In the genomic region with DNA sequence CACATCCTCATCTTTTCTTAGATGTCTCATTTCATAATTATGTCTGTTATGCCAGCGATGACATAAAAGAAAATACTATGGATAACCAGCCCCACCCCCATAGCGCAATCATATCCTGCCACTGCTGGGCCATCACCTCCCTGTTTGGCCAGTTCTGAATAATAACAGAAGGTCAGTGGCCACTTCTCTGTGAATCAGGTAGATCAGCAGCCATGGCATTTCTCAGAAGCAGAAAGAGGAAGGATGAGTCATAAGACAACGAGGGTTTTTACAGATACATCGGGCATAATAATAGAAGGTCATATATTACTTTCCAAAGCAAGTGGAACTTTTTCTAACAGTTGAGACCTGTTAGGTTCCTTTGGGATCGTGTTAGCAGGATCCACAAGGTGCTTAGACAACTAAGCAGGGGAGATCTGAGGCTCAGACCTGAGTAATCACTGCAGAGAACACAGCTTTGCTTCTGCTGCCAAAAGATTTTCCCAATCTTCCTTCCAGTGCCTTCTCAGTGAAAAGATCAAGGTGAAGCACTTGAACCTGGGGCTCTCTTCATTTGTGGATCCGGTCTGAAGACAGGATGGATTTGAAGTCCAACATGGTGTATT, we compare ENCODE assay signal across 24 mouse cellular contexts. TPM values are rescaled to one million over a fixed set of nuclear protein-coding genes. Genes with fewer than 3 reads are reported as not detected.
DNase-seq lines count a peak whose midpoint lies in the region; ATAC-seq and TF ChIP-seq lines count a peak whose summit lies in the region.
"Had no signal": no experiment of that assay in that cellular context is flagged by ENCODE, and none has a peak within 500 bp of the region (broad histone marks: within the 10 kb centered on the region; RNA-seq: fewer than 3 reads in every experiment).

No protein-coding gene starts in this region.

- H3K79me2 ChIP-seq in MEL (ENCODE audit: control insufficient read depth, insufficient read depth, low read length, poor library complexity), result no peaks in the 10 kb centered on the region

- peak; percentile 71 for ATAC-seq in granulocyte monocyte progenitor cell, adult 5-6 weeks (replicated peaks; ENCODE audit: poor library complexity, severe bottlenecking)
- ATAC-seq: intestine, embryonic 16.5 days had no signal

- DNase-seq in adrenal gland, adult 2 months, result peak; percentile 43
- DNase-seq in adrenal gland, postnatal 14 days, result no peak
- DNase-seq in MEL (ENCODE audit: low read depth, low spot score), result peak; percentile 65
- peak; percentile 61 for DNase-seq in splenic B cell, adult 2 months (ENCODE audit: low read depth, low spot score)
- no peak for DNase-seq in lung, adult 2 months
- no peak for DNase-seq in thymus, postnatal 4 days
- DNase-seq in thymus, adult 2 months, result no peak
- DNase-seq: cerebellum, adult 11 months; cerebellum, postnatal 14 days; gastrocnemius, postnatal 10 days; lung, postnatal 14 days; retina, postnatal 1 day had no signal

- TF ChIP-seq CTCF in MEL (IDR thresholded peaks at IDR 0.05 in 2 of 3, conservative IDR thresholded peaks at IDR 0.05 in 1 of 3; ENCODE audit: control insufficient read depth in 1 of 3, insufficient read depth in 1 of 3, low read depth in 2 of 3, low read length in 3 of 3, poor library complexity in 1 of 3, severe bottlenecking in 1 of 3), result no peak
- TF ChIP-seq CTCF in lung, adult 2 months (IDR thresholded peaks at IDR 0.05; ENCODE audit: insufficient read depth, low read length), result no peak
- no peak for TF ChIP-seq CTCF in thymus, adult 2 months (IDR thresholded peaks at IDR 0.05; ENCODE audit: borderline replicate concordance, control insufficient read depth, extremely low read depth, insufficient read depth, low read length, poor library complexity)

- H3K9ac ChIP-seq in MEL (ENCODE audit: control insufficient read depth, low read depth, low read length, poor library complexity, severe bottlenecking), result no peak overlapping the region
- H3K9ac ChIP-seq: forebrain, embryonic 12.5 days; hindbrain, embryonic 12.5 days; kidney, embryonic 15.5 days; limb, embryonic 12.5 days; liver, embryonic 14.5 days had no signal

- H3K27ac ChIP-seq in MEL (ENCODE audit: control insufficient read depth, low read depth, low read length), result 0 out of 2 replicates have a peak overlapping the region, but pooled peaks have one; percentile 10
- H3K27ac ChIP-seq in thymus, adult 2 months (ENCODE audit: control insufficient read depth, insufficient read depth, low read length), result no peak overlapping the region
- H3K27ac ChIP-seq: forebrain, embryonic 12.5 days; hindbrain, embryonic 12.5 days; kidney, embryonic 15.5 days; left cerebral cortex, adult 2 months; limb, embryonic 12.5 days; liver, embryonic 14.5 days; midbrain, embryonic 10.5 days had no signal

- 68% methylated on average over 6 of the region's 6 CpGs for WGBS in lung, adult 2 months
- 47% methylated on average over 6 of the region's 6 CpGs for WGBS in thymus, adult 2 months

- no peak for TF ChIP-seq POLR2A in MEL (IDR thresholded peaks at IDR 0.05; ENCODE audit: control insufficient read depth in 1 of 2, insufficient read depth in 1 of 2, low read depth in 1 of 2, low read length in 2 of 2, poor library complexity in 1 of 2)
- no peak for TF ChIP-seq POLR2A in lung, adult 2 months (IDR thresholded peaks at IDR 0.05; ENCODE audit: borderline replicate concordance, extremely low read depth, low read depth, low read length)
- TF ChIP-seq POLR2A in thymus, adult 2 months (IDR thresholded peaks at IDR 0.05; ENCODE audit: control insufficient read depth, extremely low read depth, insufficient read depth, low read length, poor library complexity), result no peak

- peak; percentile 39 to 70 for TF ChIP-seq EP300 in MEL (IDR thresholded peaks at IDR 0.05; ENCODE audit: low read depth in 1 of 2, low read length in 2 of 2)

- H3K4me3 ChIP-seq in MEL (ENCODE audit: control insufficient read depth in 1 of 2, insufficient read depth in 1 of 2, low read depth in 2 of 2, low read length in 2 of 2), result no peak overlapping the region
- no peak overlapping the region for H3K4me3 ChIP-seq in lung, adult 2 months (replicated peaks; ENCODE audit: extremely low read depth, low read depth, low read length)
- H3K4me3 ChIP-seq in thymus, adult 2 months (ENCODE audit: control insufficient read depth, insufficient read depth, low read length), result no peak overlapping the region
- H3K4me3 ChIP-seq: forebrain, embryonic 12.5 days; hindbrain, embryonic 12.5 days; kidney, embryonic 15.5 days; left cerebral cortex, adult 2 months; limb, embryonic 12.5 days; midbrain, embryonic 10.5 days had no signal

- no peak for TF ChIP-seq RAD21 in MEL (IDR thresholded peaks at IDR 0.05; ENCODE audit: low read depth, low read length)

- no peaks in the 10 kb centered on the region for H3K27me3 ChIP-seq in MEL (ENCODE audit: control insufficient read depth in 1 of 2, insufficient read depth in 2 of 2, low read length in 2 of 2)
- no peaks in the 10 kb centered on the region for H3K27me3 ChIP-seq in splenic B cell, adult 2 months (ENCODE audit: control insufficient read depth, insufficient read depth, low read length, poor library complexity, severe bottlenecking)
- no peaks in the 10 kb centered on the region for H3K27me3 ChIP-seq in thymus, adult 2 months (ENCODE audit: control insufficient read depth, insufficient read depth, low read length)
- H3K27me3 ChIP-seq: forebrain, embryonic 12.5 days; hindbrain, embryonic 12.5 days; kidney, embryonic 15.5 days had no signal

- H3K9me3 ChIP-seq in MEL (replicated peaks; ENCODE audit: insufficient read depth, low read length), result no peaks in the 10 kb centered on the region
- H3K9me3 ChIP-seq: forebrain, embryonic 12.5 days; hindbrain, embryonic 12.5 days; kidney, embryonic 15.5 days; limb, embryonic 12.5 days; midbrain, embryonic 10.5 days had no signal

- peaks cover 0 to 22% of the 10 kb centered on the region in 2 experiments; a peak in 3 of 4 replicates for H3K4me1 ChIP-seq in MEL (ENCODE audit: control insufficient read depth in 1 of 2, insufficient read depth in 2 of 2, low read length in 2 of 2)
- no peaks in the 10 kb centered on the region for H3K4me1 ChIP-seq in lung, adult 2 months (ENCODE audit: control insufficient read depth, insufficient read depth, low read length)
- peaks cover 4% of the 10 kb centered on the region for H3K4me1 ChIP-seq in thymus, adult 2 months (replicated peaks; ENCODE audit: control insufficient read depth, insufficient read depth, low read length)
- H3K4me1 ChIP-seq: forebrain, embryonic 12.5 days; hindbrain, embryonic 12.5 days; kidney, embryonic 15.5 days; limb, embryonic 12.5 days; midbrain, embryonic 10.5 days had no signal

- H3K36me3 ChIP-seq in MEL (ENCODE audit: control insufficient read depth in 1 of 2, insufficient read depth in 2 of 2, low read length in 2 of 2), result peaks cover 0 to 16% of the 10 kb centered on the region in 2 experiments; a peak in 2 of 4 replicates
- no peaks in the 10 kb centered on the region for H3K36me3 ChIP-seq in splenic B cell, adult 2 months (ENCODE audit: control insufficient read depth, insufficient read depth, low read length, poor library complexity, severe bottlenecking)
- no peaks in the 10 kb centered on the region for H3K36me3 ChIP-seq in thymus, adult 2 months (ENCODE audit: control insufficient read depth, insufficient read depth, low read length)
- H3K36me3 ChIP-seq: forebrain, embryonic 12.5 days; hindbrain, embryonic 12.5 days; kidney, embryonic 15.5 days; limb, embryonic 12.5 days; midbrain, embryonic 10.5 days had no signal

TF ChIP-seq in MEL, 35 proteins besides CTCF, POLR2A, EP300 and RAD21:
- peak; percentile 22; the same call in 1 of the 2 replicates for TF ChIP-seq TAL1 (IDR thresholded peaks at IDR 0.05; ENCODE audit: low read length)
- TF ChIP-seq ZMIZ1 (IDR thresholded peaks at IDR 0.05; ENCODE audit: low read depth, low read length), result no peak
- TF ChIP-seq ETS1 (IDR thresholded peaks at IDR 0.05; ENCODE audit: low read depth, low read length), result peak; percentile 21; the same call in 1 of the 2 replicates
- TF ChIP-seq JUND (IDR thresholded peaks at IDR 0.05; ENCODE audit: low read depth, low read length), result peak; percentile 81; the same call in 1 of the 2 replicates
- TF ChIP-seq USF2 (IDR thresholded peaks at IDR 0.05; ENCODE audit: borderline replicate concordance in 1 of 2, insufficient read depth in 1 of 2, low read depth in 1 of 2, low read length in 2 of 2), result no peak
- TF ChIP-seq GATA1 (IDR thresholded peaks at IDR 0.05; ENCODE audit: low read depth, low read length), result peak; percentile 7; the same call in 1 of the 2 replicates

RNA-seq across cellular contexts. Expression of a gene that starts 8.7 kb away (rescaled TPM):
- under 1 TPM in 1 of 2 experiments, not detected in 1; 0.32 TPM for total RNA-seq in adrenal gland, adult 2 months (2021)
- 0.18 and 0.20 TPM in 2 replicates for polyA plus RNA-seq in adrenal gland, adult 2 months (2012; rRNA removed)
- 0.41 TPM in 1 of 2 replicates, not detected in the other for total RNA-seq in adrenal gland, postnatal 14 days (2021)
- 0.39 and 0.85 TPM in 2 replicates for total RNA-seq in MEL (2012; rRNA removed)
- polyA plus RNA-seq in MEL (2012; ENCODE audit: insufficient read depth in 1 of 2, insufficient read length in 2 of 2, low read depth in 1 of 2, low replicate concordance in 2 of 2, missing spikeins in 1 of 2), result 1 to 10 TPM in 1 of 2 experiments, not detected in 1; 7.5 TPM
- total RNA-seq in granulocyte monocyte progenitor cell, adult 5-6 weeks (2014; fragmentation: Nextera tagmentation), result not detected in 2 replicates
- not detected in 2 replicates for total RNA-seq in granulocyte monocyte progenitor cell, adult 5-6 weeks (2017)
- polyA plus RNA-seq in lung, adult 2 months (2012; rRNA removed), result 0.18 and 0.43 TPM in 2 replicates
- 5.1 and 5.2 TPM in 2 replicates for polyA plus RNA-seq in thymus, adult 2 months (2012; rRNA removed)
- total RNA-seq: gastrocnemius, postnatal 10 days; left cerebral cortex, adult 2 months had no signal
- polyA plus RNA-seq: forebrain, embryonic 12.5 days; frontal cortex, adult 2 months; heart, postnatal 0 days; hindbrain, embryonic 12.5 days; intestine, embryonic 16.5 days; kidney, embryonic 15.5 days; limb, embryonic 12.5 days; liver, embryonic 14.5 days; midbrain, embryonic 10.5 days; stomach, embryonic 14.5 days had no signal

Comparison
In these comparisons a context has a peak if more than half of its experiments do, and no peak if none do; other contexts are left out.
1. DNase-seq: peak in adrenal gland, adult 2 months (single experiment), MEL (single experiment) and splenic B cell, adult 2 months (single experiment); none in adrenal gland, postnatal 14 days (single experiment), lung, adult 2 months (single experiment), thymus, postnatal 4 days (single experiment) and thymus, adult 2 months (single experiment).